Mouse (Mus musculus) retina, embryonic 14.5 days (tissue): ENCODE measurements around the gene Gm21698.
"Not testable (repeated sequence)": the region's sequence is repeated elsewhere in the genome, so short reads cannot be mapped to it uniquely, and the experiment has no call there.

Experiments
- DNase-seq: peaks from one replicate; pipeline ENCODE4 v3.0.0-alpha.2; 2015; ENCODE audit warnings: low spot score

The Gm21698 gene

GRCm38 (mm10) chr5:25988550-25988949, at the start of gene Gm21698:
TSS of gene Gm21698 (minus strand) at chr5:25988650.
- DNase-seq, result not testable (repeated sequence)

DNA sequence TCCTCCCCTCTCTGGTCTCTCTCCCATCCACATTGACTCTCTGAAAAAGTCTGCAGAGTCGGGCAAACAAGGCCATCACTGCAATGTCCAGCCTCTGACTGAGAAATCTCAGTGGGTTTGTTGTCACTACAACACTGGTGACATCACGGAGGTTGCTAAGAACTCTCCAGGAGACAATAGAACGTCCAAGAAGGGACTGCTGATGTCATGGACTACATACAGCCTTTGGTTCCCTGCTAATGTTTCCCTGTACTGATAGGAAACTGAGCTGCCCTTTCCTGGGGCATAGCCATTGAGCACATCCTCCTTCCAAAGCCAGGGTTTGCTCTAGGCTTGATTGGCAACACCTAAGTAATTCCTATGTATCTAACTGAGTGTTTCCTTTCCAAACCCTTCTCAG, 34.4 kb upstream of the Gm21698 start, which contains the start of gene Gm5862:
TSS of gene Gm5862 (minus strand) at position 101 of the 400 bp plus-strand sequence.
- DNase-seq, result not testable (repeated sequence)

DNA sequence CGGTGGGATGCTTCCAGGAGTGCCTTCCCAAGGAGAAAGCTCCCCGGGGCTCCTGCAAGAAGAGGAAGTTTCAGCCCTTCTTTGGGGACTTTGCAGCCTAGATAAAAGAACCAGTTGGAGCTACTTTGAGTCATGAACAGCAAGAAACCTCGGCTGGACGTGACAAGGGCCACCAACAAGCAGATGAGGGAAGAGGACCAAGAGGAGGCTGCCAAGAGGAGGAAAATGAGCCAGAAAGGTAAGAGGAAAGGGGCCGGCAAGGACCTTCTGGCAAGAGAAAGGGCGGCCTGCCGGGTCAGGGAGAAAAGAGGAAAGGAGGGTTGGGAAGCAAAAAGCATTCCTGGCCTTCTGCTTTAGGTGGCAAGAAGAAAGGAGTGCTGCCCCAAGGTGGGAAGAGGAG, 19.2 kb upstream of the Gm21698 start:
- DNase-seq, result not testable (repeated sequence)

DNA sequence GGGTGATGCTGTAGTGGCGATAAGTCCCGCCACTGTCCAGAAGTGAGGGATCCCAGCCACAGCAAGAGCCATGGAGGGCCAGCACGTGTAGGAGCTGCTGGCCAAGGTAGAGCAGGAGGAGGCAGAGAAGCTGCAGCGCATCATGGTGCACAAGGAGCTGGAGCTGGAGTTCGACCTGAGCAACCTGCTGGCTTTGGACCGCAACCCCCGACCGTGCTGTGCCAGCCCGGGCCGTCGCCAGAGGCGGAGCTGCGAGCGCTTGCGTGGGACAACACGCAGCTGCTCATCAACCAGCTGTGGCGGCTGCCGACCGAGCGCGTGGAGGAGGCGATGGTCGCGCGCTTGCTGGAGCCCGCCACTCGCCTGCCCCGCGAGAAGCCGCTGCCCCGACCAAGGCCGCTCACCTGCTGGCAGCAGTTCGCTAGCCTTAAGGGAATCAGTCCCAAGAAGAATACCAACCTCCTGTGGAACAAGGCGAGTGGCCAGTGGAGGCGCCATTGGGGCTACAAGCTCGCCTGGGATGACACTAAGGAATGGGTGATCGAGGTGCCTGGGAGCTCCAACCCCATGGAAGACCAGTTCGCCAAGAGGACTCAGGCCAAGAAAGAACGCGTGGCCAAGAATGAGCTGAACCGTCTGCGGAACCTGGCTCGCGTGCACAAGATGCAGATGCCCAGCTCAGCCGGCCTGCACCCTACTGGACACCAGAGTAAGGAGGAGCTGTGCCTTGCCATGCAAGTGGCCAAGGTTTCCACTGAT, 18.7 kb upstream of the Gm21698 start:
- DNase-seq, result peak; percentile 70

DNA sequence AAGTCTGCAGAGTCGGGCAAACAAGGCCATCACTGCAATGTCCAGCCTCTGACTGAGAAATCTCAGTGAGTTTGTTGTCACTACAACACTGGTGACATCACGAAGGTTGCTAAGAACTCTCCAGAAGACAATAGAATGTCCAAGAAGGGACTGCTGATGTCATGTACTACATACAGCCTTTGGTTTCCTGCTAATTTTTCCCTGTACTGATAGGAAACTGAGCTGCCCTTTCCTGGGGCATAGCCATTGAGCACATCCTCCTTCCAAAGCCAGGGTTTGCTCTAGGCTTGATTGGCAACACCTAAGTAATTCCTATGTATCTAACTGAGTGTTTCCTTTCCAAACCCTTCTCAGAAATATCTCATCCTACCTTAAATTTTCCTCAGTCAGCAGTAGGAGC, 16.2 kb upstream of the Gm21698 start, which contains the start of gene Gm1979:
TSS of gene Gm1979 (minus strand) at position 101 of the 400 bp plus-strand sequence.
- DNase-seq, result not testable (repeated sequence)

DNA sequence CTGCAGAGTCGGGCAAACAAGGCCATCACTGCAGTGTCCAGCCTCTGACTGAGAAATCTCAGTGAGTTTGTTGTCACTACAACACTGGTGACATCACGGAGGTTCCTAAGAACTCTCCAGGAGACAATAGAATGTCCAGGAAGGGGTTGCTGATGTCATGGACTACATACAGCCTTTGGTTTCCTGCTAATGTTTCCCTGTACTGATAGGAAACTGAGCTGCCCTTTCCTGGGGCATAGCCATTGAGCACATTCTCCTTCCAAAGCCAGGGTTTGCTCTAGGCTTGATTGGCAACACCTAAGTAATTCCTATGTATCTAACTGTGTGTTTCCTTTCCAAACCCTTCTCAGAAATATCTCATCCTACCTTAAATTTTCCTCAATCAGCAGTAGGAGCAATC, 15.9 kb downstream of the Gm21698 start, which contains the start of gene Gm21680:
TSS of gene Gm21680 (minus strand) at position 101 of the 400 bp plus-strand sequence.
- DNase-seq, result not testable (repeated sequence)

DNA sequence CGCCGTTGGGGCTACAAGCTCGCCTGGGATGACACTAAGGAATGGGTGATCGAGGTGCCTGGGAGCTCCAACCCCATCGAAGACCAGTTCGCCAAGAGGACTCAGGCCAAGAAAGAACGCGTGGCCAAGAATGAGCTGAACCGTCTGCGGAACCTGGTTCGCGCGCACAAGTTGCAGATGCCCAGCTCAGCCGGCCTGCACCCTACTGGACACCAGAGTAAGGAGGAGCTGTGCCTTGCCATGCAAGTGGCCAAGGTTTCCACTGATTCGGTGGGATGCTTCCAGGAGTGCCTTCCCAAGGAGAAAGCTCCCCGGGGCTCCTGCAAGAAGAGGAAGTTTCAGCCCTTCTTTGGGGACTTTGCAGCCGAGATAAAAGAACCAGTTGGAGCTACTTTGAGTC, 31.4 kb downstream of the Gm21698 start:
- DNase-seq, result not testable (repeated sequence)

- DNase-seq, result peak; percentile 32
Measured at GRCm38 (mm10) chr5:25956611-25957010, 31.8 kb downstream of the Gm21698 start.

DNA sequence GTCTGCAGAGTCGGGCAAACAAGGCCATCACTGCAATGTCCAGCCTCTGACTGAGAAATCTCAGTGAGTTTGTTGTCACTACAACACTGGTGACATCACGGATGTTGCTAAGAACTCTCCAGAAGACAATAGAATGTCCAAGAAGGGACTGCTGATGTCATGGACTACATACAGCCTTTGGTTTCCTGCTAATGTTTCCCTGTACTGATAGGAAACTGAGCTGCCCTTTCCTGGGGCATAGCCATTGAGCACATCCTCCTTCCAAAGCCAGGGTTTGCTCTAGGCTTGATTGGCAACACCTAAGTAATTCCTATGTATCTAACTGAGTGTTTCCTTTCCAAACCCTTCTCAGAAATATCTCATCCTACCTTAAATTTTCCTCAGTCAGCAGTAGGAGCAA, 34.1 kb downstream of the Gm21698 start, which contains the start of gene Gm21671:
TSS of gene Gm21671 (minus strand) at position 101 of the 400 bp plus-strand sequence.
- not testable (repeated sequence) for DNase-seq

- DNase-seq, result not testable (repeated sequence)
Measured at GRCm38 (mm10) chr5:25945391-25945790, 43.1 kb downstream of the Gm21698 start.

DNA sequence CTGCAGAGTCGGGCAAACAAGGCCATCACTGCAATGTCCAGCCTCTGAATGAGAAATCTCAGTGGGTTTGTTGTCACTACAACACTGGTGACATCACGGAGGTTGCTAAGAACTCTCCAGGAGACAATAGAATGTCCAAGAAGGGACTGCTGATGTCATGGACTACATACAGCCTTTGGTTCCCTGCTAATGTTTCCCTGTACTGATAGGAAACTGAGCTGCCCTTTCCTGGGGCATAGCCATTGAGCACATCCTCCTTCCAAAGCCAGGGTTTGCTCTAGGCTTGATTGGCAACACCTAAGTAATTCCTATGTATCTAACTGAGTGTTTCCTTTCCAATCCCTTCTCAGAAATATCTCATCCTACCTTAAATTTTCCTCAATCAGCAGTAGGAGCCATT, 46.2 kb downstream of the Gm21698 start, which contains the start of gene Gm21663:
TSS of gene Gm21663 (minus strand) at position 101 of the 400 bp plus-strand sequence.
- not testable (repeated sequence) for DNase-seq
